Mouse (Mus musculus): ENCODE measurements around the gene Zfp182.

Zfp182 gene

DNA sequence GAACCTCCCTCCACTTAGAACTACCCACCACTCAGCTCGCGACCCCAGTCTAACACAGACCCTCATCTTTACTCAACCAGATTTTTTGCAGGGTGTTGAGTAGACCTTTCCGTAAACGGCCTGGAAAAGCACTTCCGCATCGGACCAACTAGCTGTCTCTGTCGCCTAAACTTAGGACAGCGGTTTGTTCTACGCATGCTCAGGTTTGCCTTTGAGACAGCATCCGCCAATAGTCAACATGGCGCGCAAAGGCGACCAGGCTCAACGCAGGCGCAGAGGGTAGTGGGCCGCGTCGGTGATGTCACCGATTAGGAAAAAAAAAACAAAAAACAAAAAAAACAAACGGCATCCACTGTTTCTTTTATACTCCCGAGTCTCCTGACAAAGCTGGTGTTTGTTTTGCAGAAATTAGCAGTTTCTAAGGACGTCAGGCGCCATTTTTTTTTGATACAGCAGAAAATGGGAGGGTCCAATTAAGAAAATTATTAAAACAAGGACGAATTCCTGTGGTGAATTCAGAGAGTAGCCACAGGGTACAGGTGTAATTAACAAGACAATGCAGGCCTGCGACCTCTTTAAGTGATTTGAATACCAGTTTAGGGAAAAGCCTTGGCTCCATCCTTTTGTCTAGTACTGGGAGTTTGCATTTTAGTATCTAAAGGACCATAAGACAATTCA is at the start of gene Zfp182:
Gene Zfp182 (minus strand): TSS at position 451 of the 678 bp plus-strand sequence.
- peak; percentile 78 for DNase-seq (ENCODE audit: low spot score)

DNA sequence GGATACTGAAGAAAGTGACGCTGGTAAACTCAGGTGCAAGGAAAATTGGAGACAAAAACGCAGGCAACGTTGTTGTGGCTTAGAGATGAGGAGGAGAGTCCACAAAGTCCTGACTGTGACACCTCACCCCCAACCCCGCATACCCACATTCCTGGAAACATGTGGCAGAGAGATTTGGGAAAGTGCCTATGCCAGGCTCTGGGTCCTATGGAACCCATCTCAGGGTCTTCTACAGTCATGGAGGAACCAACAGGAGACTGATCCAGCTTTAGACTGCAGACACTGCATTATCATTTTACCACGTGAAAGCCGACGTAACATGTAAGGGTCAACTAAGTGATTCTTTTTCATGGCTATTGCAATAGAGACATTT is 27.7 kb upstream of the Zfp182 start:
- no peak for DNase-seq (ENCODE audit: low spot score)

DNA sequence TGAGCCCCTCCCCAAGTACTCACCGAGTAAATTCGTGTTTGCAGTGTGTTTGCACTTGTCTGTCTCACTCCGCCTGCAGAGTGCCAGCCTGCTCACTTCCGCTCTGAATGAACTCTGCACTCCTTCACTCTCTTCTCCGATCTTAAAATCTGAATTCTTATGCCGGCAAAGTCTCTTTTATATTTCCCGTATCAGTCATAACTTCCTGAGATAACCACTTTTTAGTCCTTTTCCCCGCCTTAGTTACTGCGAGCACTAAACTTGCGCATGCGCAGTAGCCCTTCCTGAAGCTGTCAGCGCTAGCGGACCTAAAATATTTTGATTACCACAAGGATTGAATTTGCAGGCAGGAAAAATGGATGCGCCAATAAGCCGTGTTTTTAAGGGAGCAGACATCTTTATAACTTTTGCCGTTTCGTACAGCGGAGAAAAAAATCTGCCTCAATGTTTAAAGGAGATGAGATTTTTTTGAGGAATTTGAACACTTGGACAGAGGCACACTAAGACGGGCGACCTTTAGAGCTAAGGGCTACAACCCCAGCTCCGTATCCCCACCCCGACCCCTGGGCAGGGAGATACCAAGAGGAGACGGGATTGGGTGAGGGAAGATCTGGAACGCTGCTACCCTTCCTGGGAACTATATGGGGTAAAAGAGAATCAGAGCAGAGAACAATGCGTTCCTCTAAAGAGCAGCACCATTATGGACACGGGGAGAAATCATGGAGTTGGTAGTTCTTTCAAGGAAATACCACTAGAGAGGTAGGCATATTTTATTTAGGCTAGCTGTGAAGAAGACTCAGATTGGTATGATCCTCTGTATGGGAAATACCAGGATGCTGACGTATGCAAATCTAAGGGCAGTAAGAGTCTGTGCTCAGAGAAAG is 27.1 kb upstream of the Zfp182 start, which contains the start of gene Zfp300:
Gene Zfp300 (minus strand): TSS at position 545 of the 884 bp plus-strand sequence.
- peak; percentile 73 for DNase-seq (ENCODE audit: low spot score)

DNA sequence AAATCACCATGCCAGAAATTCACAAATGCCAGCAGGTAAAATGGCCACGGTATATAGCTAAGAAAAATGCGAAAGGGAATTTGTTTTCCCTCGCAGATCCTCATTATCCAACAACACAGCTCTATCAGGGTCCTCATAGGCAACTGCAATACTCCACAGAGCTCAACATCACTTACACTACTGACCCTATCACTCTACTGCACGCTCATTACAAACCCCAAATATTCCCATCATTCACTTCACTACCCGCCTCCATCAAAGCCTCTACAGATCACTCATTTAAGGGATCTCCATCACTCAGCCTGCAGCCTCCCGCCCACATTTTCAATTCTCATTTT is 26.5 kb upstream of the Zfp182 start:
- DNase-seq (ENCODE audit: low spot score): no peak

DNA sequence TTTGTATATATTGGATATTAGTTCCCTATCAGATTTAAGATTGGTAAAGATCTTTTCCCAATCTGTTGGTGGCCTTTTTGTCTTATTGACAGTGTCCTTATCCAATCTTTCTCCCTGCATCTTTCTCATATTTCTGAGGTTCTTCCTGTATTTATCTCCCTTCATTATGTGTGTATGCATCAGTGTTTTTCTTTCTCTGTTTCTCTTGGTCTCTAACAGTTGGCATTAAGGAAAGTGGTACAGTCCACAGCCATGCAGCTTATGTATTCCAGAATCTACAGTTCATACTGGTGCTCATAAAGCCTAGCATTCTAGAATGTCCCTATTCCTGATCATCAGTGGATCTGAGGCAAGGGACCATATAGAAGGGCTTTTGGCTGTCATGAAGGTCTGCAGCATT is 6.0 kb upstream of the Zfp182 start, which contains the start of gene Spaca5:
Gene Spaca5 (plus strand): TSS at position 301 of the 400 bp plus-strand sequence.
- DNase-seq (ENCODE audit: low spot score): no peak

DNA sequence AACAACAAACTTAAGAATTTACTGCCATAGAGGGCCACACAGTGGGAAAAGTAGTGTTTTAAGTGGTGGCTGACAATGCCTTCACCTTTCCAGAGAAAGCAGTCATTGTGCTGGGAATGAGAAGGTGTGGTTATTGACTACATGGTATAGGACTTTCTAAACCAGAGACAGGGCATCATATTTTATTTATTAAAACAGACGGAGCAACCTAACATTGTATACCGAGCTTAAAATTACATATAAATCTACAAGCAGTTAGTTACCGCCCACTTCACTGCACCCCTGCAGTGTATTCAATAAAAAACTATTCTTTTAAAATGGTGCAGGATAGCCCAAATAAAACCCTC is 401 bp upstream of the Zfp182 start:
- DNase-seq (ENCODE audit: low spot score): no peak

DNA sequence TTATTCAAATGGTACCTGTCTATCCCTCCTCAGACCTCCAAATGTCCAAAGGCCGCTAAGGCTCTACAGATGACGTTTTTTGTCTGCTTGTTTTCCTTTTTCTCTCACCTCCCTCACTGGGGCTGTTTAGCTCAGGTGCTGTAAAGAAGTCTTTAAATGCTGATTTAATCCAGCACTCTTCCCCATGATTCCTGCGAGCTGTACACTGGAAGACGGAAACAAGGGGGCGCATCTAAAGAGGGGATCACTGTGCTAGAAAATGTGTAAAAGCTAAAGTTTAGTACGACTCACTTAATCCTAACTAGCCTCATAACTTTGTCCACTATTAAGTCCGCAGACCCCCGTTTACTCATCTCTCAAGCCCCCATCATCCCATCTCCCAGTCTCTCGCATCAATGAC is 656 bp downstream of the Zfp182 start:
- no peak for DNase-seq (ENCODE audit: low spot score)

DNA sequence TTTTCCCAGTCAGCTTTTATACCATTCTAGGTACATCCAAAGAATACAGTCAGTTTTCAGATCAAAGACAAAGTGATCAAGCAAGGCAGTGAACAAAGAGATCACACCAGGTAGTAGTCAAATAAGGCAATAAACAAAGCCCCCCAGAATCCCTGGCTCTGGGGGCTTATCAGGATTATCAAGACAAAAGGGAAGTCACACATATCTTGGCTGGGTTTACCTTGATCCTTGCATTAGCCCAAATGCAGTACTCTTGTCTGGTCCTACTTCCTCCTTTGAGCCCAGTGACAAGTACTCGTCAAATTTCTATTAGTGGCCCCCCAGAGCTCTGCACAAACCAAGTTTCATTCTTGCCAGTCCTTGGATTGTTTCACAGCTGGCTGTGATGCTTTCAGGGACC is 81.2 kb downstream of the Zfp182 start:
- no peak for DNase-seq (ENCODE audit: low spot score)

Measured in testis, postnatal 10 days (tissue).